Mouse (Mus musculus) hindbrain, embryonic 13.5 days (tissue): ENCODE measurements around the gene Ckap2l. TPM values are rescaled to one million over a fixed set of nuclear protein-coding genes. Genes with fewer than 3 reads are reported as not detected.

ENCODE experiments used
- ATAC-seq: fragments of 200-750 bp; cut with Nextera tagmentation; 2 replicates; pipeline ENCODE4 v1.8.0; 2017; ENCODE audit warnings: moderate TSS enrichment; ENCODE audit not compliant: low FRiP score
- H3K27ac ChIP-seq: fragments of 300-500 bp; sonication (generic); 2 replicates; pipeline ENCODE4 v1.5.1; 2015; ENCODE audit warnings: inconsistent platforms, mild to moderate bottlenecking, moderate library complexity
- H3K27me3 ChIP-seq: fragments of 300-500 bp; sonication (generic); 2 replicates; pipeline ENCODE4 v1.6.1; 2015; ENCODE audit warnings: mild to moderate bottlenecking, inconsistent platforms
- H3K36me3 ChIP-seq: fragments of 300-500 bp; sonication (generic); 2 replicates; pipeline ENCODE4 v1.6.1; 2015; ENCODE audit warnings: mild to moderate bottlenecking, inconsistent platforms
- H3K4me1 ChIP-seq: fragments of 300-500 bp; sonication (generic); replicated peaks from 2 replicates; pipeline ENCODE4 v1.6.1; 2015; ENCODE audit warnings: inconsistent platforms
- H3K4me2 ChIP-seq: fragments of 300-500 bp; sonication (generic); 2 replicates; pipeline ENCODE4 v1.6.1; 2015; ENCODE audit warnings: inconsistent platforms, mild to moderate bottlenecking, moderate library complexity
- H3K4me3 ChIP-seq: fragments of 300-500 bp; sonication (generic); 2 replicates; pipeline ENCODE4 v1.5.1; 2015; ENCODE audit warnings: mild to moderate bottlenecking, inconsistent platforms
- H3K9ac ChIP-seq: fragments of 300-500 bp; sonication (generic); 2 replicates; pipeline ENCODE4 v1.6.1; 2015; ENCODE audit warnings: mild to moderate bottlenecking, inconsistent platforms
- H3K9me3 ChIP-seq: fragments of 300-500 bp; sonication (generic); 2 replicates; pipeline ENCODE4 v1.6.1; 2016; ENCODE audit warnings: inconsistent platforms
- WGBS: fragments of 180-500 bp; shearing (Covaris S2); methylation state at CpG from one replicate; pipeline ENCODE4 v1.1.7; 2015; 5-methylcytosine and 5-hydroxymethylcytosine counted together
- polyA plus RNA-seq: library from polyadenylated mRNA; unstranded; fragments of >200 nt; fragmentation: Nextera tagmentation; extraction: Ambion mirVana; gene quantifications from 2 replicates; pipeline ENCODE4 v1.2.1, GENCODE M21; 2015

Gene Ckap2l
- polyA plus RNA-seq, 1 experiment from 2014 or later = 10.1 TPM

GRCm38 (mm10) chr2:129244446-129245120, 52.4 kb downstream of the Ckap2l start:
- no peaks in the 10 kb centered on the region; the same call in 1 of the 2 replicates for H3K9me3 ChIP-seq
- no peaks in the 10 kb centered on the region for H3K4me1 ChIP-seq
- H3K4me2 ChIP-seq = no peak overlapping the region
- H3K9ac ChIP-seq = no peak overlapping the region
- ATAC-seq = no peak
- no peaks in the 10 kb centered on the region for H3K27me3 ChIP-seq
- H3K27ac ChIP-seq = no peak overlapping the region
- H3K4me3 ChIP-seq = no peak overlapping the region
- WGBS = 87% methylated on average over 20 of the region's 20 CpGs
- H3K36me3 ChIP-seq = no peaks in the 10 kb centered on the region

GRCm38 (mm10) chr2:129243786-129244185, 53.2 kb downstream of the Ckap2l start:
- no peaks in the 10 kb centered on the region for H3K27me3 ChIP-seq
- 65% methylated on average over 9 of the region's 9 CpGs for WGBS

DNA sequence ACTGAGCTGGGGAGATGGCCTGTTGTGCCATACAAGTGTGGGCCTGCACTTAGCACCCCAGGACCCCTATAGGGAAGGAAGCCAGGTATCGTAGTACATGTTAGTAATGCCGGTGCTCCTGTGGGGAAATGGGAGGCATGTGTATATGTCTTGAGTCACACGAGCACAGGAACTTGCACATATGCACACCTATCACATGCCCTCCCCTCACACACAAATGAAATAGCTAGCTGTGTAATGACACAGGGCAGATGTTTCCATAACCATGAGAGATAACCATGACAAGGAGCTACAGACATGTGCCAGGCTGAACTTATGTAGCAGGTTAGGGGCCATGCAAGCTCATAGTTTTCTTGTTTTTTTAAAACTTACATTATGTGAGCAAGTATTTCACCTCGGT, 54.0 kb downstream of the Ckap2l start:
- WGBS = 92% methylated on average over 4 of the region's 4 CpGs
- no peak overlapping the region for H3K4me2 ChIP-seq
- H3K4me3 ChIP-seq = no peak overlapping the region
- ATAC-seq = no peak
- no peak overlapping the region for H3K27ac ChIP-seq
- H3K9me3 ChIP-seq = no peaks in the 10 kb centered on the region; the same call in 1 of the 2 replicates
- no peak overlapping the region for H3K9ac ChIP-seq
- no peaks in the 10 kb centered on the region for H3K36me3 ChIP-seq
- no peaks in the 10 kb centered on the region for H3K27me3 ChIP-seq
- H3K4me1 ChIP-seq = no peaks in the 10 kb centered on the region

More at GRCm38 (mm10) chr2:129243786-129244185, 53.2 kb downstream of the Ckap2l start:
- Histone ChIP-seq H3K27ac (no peak overlapping the region), H3K36me3 (no peaks in the 10 kb centered on the region), H3K4me1 (no peaks in the 10 kb centered on the region), H3K4me2 (no peak overlapping the region), H3K9ac (no peak overlapping the region), H3K9me3 (no peaks in the 10 kb centered on the region; the same call in 1 of the 2 replicates), H3K4me3 (no peak overlapping the region)
- ATAC-seq = no peak

GRCm38 (mm10) chr2:129241845-129242833, 54.9 kb downstream of the Ckap2l start:
- no peak overlapping the region for H3K4me3 ChIP-seq
- H3K36me3 ChIP-seq = no peaks in the 10 kb centered on the region
- WGBS = 66% methylated on average over 7 of the region's 7 CpGs
- no peak overlapping the region for H3K9ac ChIP-seq
- H3K27me3 ChIP-seq = no peaks in the 10 kb centered on the region
- H3K4me2 ChIP-seq = no peak overlapping the region
- no peaks in the 10 kb centered on the region; the same call in 1 of the 2 replicates for H3K9me3 ChIP-seq
- H3K27ac ChIP-seq = no peak overlapping the region
- no peak for ATAC-seq
- H3K4me1 ChIP-seq = no peaks in the 10 kb centered on the region

DNA sequence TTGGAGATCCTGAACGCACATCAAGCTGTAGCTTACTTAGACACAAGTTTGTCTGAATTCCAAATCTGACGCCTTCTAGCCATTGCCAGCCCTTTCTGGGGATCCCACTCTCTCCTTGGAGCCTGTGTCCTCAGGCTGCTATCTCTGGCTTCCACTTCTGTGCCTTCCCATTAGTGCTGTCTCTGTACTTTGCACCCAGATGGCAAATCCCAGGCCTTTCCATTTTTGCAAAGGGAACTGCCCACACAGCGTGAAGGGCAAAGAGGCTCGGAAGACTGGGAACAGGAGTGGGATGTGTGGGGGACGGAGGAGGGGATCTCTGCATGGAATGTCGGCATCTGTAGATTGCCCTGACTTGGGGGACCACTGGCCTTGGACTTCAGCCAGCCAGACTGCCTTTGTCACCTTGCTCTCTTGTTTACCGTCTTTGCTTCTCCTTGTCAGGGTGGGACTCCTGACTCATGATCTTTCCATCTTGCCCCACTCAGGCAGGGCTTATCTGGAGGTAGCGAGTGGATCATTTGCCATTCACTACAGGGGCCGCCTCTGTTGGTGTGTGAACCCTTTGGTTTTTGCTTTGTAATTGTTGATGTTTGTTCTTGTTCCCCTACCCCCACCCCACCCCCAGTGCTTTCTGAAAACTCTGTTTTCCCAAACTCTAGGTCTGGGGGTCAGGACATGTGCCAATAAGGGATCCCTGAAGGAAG, 56.1 kb downstream of the Ckap2l start:
- H3K9me3 ChIP-seq = no peaks in the 10 kb centered on the region; the same call in 1 of the 2 replicates
- no peaks in the 10 kb centered on the region for H3K36me3 ChIP-seq
- H3K27ac ChIP-seq = no peak overlapping the region
- no peak overlapping the region for H3K4me2 ChIP-seq
- no peak overlapping the region for H3K4me3 ChIP-seq
- no peaks in the 10 kb centered on the region for H3K4me1 ChIP-seq
- no peaks in the 10 kb centered on the region for H3K27me3 ChIP-seq
- no peak for ATAC-seq
- no peak overlapping the region for H3K9ac ChIP-seq
- WGBS = 64% methylated on average over 9 of the region's 9 CpGs

DNA sequence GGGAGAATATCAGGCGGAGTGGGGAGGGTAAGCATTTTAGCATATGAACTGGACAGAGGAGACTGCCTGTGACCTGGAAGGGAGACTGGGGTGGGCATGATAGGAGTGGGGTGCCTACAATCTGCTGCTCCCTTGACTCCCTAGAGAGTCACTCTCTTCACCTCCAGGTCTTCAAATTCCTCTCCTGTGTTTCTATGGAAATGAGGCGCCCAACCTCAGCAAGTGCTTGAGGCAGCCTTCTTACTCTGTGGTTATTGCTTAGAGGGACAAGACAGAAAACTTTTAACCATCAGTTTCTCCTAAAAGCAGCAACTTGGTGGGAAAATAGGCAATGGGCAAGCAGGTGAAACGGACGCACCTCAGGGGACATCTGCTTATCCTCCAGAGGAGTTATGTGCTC, 60.5 kb downstream of the Ckap2l start:
- WGBS = 68% methylated on average over 4 of the region's 4 CpGs
- Histone ChIP-seq H3K36me3 (no peaks in the 10 kb centered on the region), H3K27ac (no peak overlapping the region), H3K27me3 (no peaks in the 10 kb centered on the region), H3K4me3 (no peak overlapping the region), H3K9ac (no peak overlapping the region), H3K9me3 (no peaks in the 10 kb centered on the region; the same call in 1 of the 2 replicates), H3K4me2 (no peak overlapping the region), H3K4me1 (no peaks in the 10 kb centered on the region)
- no peak for ATAC-seq

GRCm38 (mm10) chr2:129234731-129235130, 62.3 kb downstream of the Ckap2l start:
- H3K27me3 ChIP-seq = no peaks in the 10 kb centered on the region
- no peak overlapping the region for H3K9ac ChIP-seq
- H3K9me3 ChIP-seq = no peaks in the 10 kb centered on the region
- no peaks in the 10 kb centered on the region for H3K36me3 ChIP-seq
- no peak overlapping the region for H3K4me2 ChIP-seq
- H3K4me1 ChIP-seq = no peaks in the 10 kb centered on the region
- no peak overlapping the region for H3K27ac ChIP-seq
- no peak overlapping the region for H3K4me3 ChIP-seq
- whole genome bisulfite sequencing = 92% methylated on average over 2 of the region's 2 CpGs
- no peak for ATAC-seq

DNA sequence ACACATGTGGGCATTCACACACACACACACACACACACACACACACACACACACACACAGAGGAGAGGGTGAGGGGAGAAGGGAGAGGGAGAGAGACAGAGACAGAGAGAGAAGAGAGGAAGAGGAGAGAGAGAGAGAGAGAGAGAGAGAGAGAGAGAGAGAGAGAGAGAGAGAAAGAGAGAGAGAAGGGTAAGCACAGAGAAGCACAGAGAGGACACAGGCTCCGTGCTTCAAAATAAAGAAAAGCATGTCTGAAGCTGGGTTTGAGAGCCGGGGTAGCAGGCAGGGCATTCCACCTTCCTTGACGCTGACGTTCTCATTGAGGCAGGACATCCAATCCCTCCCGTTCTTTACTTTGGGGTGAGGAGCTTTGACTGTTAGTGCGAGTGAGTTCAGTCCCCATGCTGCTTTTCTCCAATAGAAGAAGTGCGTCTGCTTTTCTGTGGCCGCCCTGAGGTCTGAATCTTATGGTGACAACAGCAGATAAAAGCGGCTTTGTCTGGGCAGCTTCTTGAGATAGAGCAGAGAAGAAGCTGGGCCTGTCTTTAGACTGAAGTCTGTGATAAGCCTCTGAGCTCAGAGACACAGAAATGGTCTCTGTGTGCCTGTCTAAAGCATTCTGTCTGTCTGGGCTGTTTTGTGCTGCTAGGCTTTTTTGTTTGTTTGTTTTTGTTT, 63.1 kb downstream of the Ckap2l start:
- Histone ChIP-seq H3K27me3 (no peaks in the 10 kb centered on the region), H3K4me1 (no peaks in the 10 kb centered on the region), H3K9ac (no peak overlapping the region), H3K27ac (no peak overlapping the region), H3K9me3 (no peaks in the 10 kb centered on the region), H3K4me3 (no peak overlapping the region), H3K4me2 (no peak overlapping the region), H3K36me3 (no peaks in the 10 kb centered on the region)
- ATAC-seq = no peak
- 51% methylated on average over 9 of the region's 9 CpGs for WGBS

- Histone ChIP-seq H3K4me1 (no peaks in the 10 kb centered on the region), H3K27me3 (no peaks in the 10 kb centered on the region), H3K4me3 (no peak overlapping the region), H3K9me3 (no peaks in the 10 kb centered on the region), H3K9ac (no peak overlapping the region), H3K27ac (no peak overlapping the region), H3K4me2 (no peak overlapping the region), H3K36me3 (no peaks in the 10 kb centered on the region)
- 77% methylated on average over 1 of the region's 1 CpGs for WGBS
- ATAC-seq = no peak
Observed at GRCm38 (mm10) chr2:129233218-129233617, 63.8 kb downstream of the Ckap2l start.

- no peak overlapping the region for H3K9ac ChIP-seq
- no peaks in the 10 kb centered on the region for H3K36me3 ChIP-seq
- ATAC-seq = no peak
- H3K4me2 ChIP-seq = no peak overlapping the region
- no peaks in the 10 kb centered on the region for H3K27me3 ChIP-seq
- 90% methylated on average over 9 of the region's 9 CpGs for WGBS
- H3K4me3 ChIP-seq = no peak overlapping the region
- no peaks in the 10 kb centered on the region for H3K4me1 ChIP-seq
- no peaks in the 10 kb centered on the region for H3K9me3 ChIP-seq
- H3K27ac ChIP-seq = no peak overlapping the region
Observed at GRCm38 (mm10) chr2:129232484-129232883, 64.5 kb downstream of the Ckap2l start.

GRCm38 (mm10) chr2:129232023-129232422, 65.0 kb downstream of the Ckap2l start:
- ATAC-seq = no peak
- H3K9ac ChIP-seq = no peak overlapping the region
- 74% methylated on average over 4 of the region's 4 CpGs for whole genome bisulfite sequencing

More at GRCm38 (mm10) chr2:129232023-129232422, 65.0 kb downstream of the Ckap2l start:
- Histone ChIP-seq H3K9me3 (no peaks in the 10 kb centered on the region), H3K4me1 (no peaks in the 10 kb centered on the region), H3K27ac (no peak overlapping the region), H3K36me3 (no peaks in the 10 kb centered on the region), H3K4me2 (no peak overlapping the region), H3K4me3 (no peak overlapping the region), H3K27me3 (no peaks in the 10 kb centered on the region)
